Mouse (Mus musculus): Measurements from ENCODE around the gene Prr22. TPM values are rescaled to one million over a fixed set of nuclear protein-coding genes. Genes with fewer than 3 reads are reported as not detected.

Gene Prr22
- total RNA-seq, 4 experiments from 2014 or later: 0.68 to 1.8 (median 1.6) TPM

- DNase-seq (ENCODE audit: low spot score in 2 of 2): no peak
Observed at GRCm38 (mm10) chr17:56804952-56805351, 34.9 kb downstream of the Prr22 start.

GRCm38 (mm10) chr17:56805784-56806183, 35.7 kb downstream of the Prr22 start:
- no peak for DNase-seq (ENCODE audit: low spot score in 2 of 2)

GRCm38 (mm10) chr17:56808518-56808917, 38.5 kb downstream of the Prr22 start:
- peak; percentile 67 to 84 for DNase-seq (ENCODE audit: low spot score in 2 of 2)

- peak; percentile 81 to 82 for DNase-seq (ENCODE audit: low spot score in 2 of 2)
Observed at GRCm38 (mm10) chr17:56810245-56810644, 40.2 kb downstream of the Prr22 start.

- DNase-seq (ENCODE audit: low spot score in 2 of 2): peak; percentile 88
Observed at GRCm38 (mm10) chr17:56814316-56815056, 44.4 kb downstream of the Prr22 start.

- DNase-seq (ENCODE audit: low spot score in 2 of 2): no peak
Observed at GRCm38 (mm10) chr17:56815057-56815345, 45.0 kb downstream of the Prr22 start.

- DNase-seq (ENCODE audit: low spot score in 2 of 2): no peak
Observed at GRCm38 (mm10) chr17:56818067-56818636, 48.1 kb downstream of the Prr22 start.

GRCm38 (mm10) chr17:56819032-56819545, 49.0 kb downstream of the Prr22 start:
- no peak for DNase-seq (ENCODE audit: low spot score in 2 of 2)

GRCm38 (mm10) chr17:56819694-56820111, 49.7 kb downstream of the Prr22 start:
- DNase-seq (ENCODE audit: low spot score in 2 of 2): peak; percentile 52

Other genes with a start within 250 kb of the Prr22 start
- gene Gm20219, start 215.9 kb upstream of the Prr22 start, total RNA-seq (2022): 1 to 10 TPM in 3 of 4 experiments, under 1 TPM in 1; 0.71 to 5.3 (median 3.7) TPM
- gene Safb2, start 185.7 kb upstream of the Prr22 start, total RNA-seq (2022): 100 to 1,000 TPM; 122 to 182 (median 154) TPM
- 100 to 1,000 TPM; 149 to 168 (median 159) TPM for gene Safb, start 185.4 kb upstream of the Prr22 start, total RNA-seq (2022)
- 100 to 1,000 TPM; 138 to 161 (median 146) TPM for gene 2410015M20Rik, start 160.5 kb upstream of the Prr22 start, total RNA-seq (2022)
- 100 to 1,000 TPM; 286 to 457 (median 374) TPM for gene Rpl36, start 156.8 kb upstream of the Prr22 start, total RNA-seq (2022)
- gene Lonp1, start 143.4 kb upstream of the Prr22 start, total RNA-seq (2022): 10 to 100 TPM; 56.0 to 64.2 (median 59.3) TPM
- 1 to 10 TPM in 2 of 4 experiments, under 1 TPM in 2; 0.48 to 1.8 (median 1.2) TPM for gene Catsperd, start 142.1 kb upstream of the Prr22 start, total RNA-seq (2022)
- 10 to 100 TPM; 89.0 to 93.5 (median 93.0) TPM for gene Ranbp3, start 97.0 kb upstream of the Prr22 start, total RNA-seq (2022)
- gene Ndufa11, start 52.5 kb upstream of the Prr22 start, total RNA-seq (2022): 100 to 1,000 TPM; 161 to 224 (median 198) TPM
- 10 to 100 TPM; 10.3 to 15.4 (median 12.5) TPM for gene Vmac, start 52.2 kb upstream of the Prr22 start, total RNA-seq (2022)
- gene Nrtn, start 12.7 kb upstream of the Prr22 start, total RNA-seq (2022): 1 to 10 TPM; 2.3 to 3.3 (median 2.6) TPM
- 10 to 100 TPM; 65.0 to 75.5 (median 71.4) TPM for gene Dus3l, start 5.5 kb upstream of the Prr22 start, total RNA-seq (2022)
- gene Rfx2, start 60.8 kb downstream of the Prr22 start, total RNA-seq (2022): 1 to 10 TPM; 4.3 to 6.0 (median 5.0) TPM
- not detected for gene Acsbg2, start 104.2 kb downstream of the Prr22 start, total RNA-seq (2022)
- under 1 TPM in 3 of 4 experiments, not detected in 1; 0.20 to 0.35 (median 0.27) TPM for gene 1700061G19Rik, start 105.2 kb downstream of the Prr22 start, total RNA-seq (2022)
- 10 to 100 TPM; 73.9 to 92.9 (median 80.6) TPM for gene Mllt1, start 165.2 kb downstream of the Prr22 start, total RNA-seq (2022)
- not detected for gene Acer1, start 211.9 kb downstream of the Prr22 start, total RNA-seq (2022)
- gene Clpp, start 220.1 kb downstream of the Prr22 start, total RNA-seq (2022): 10 to 100 TPM; 60.9 to 70.6 (median 66.6) TPM
- 10 to 100 TPM; 24.3 to 29.5 (median 25.4) TPM for gene Alkbh7, start 227.1 kb downstream of the Prr22 start, total RNA-seq (2022)
- gene Pspn, start 229.8 kb downstream of the Prr22 start, total RNA-seq (2022): under 1 TPM in 1 of 4 experiments, not detected in 3; 0.82 TPM
- gene Gtf2f1, start 241.0 kb downstream of the Prr22 start, total RNA-seq (2022): 10 to 100 TPM; 57.0 to 64.0 (median 61.5) TPM
- gene Gm17949, start 241.2 kb downstream of the Prr22 start, total RNA-seq (2022): under 1 TPM in 2 of 4 experiments, not detected in 2; 0.45 to 0.57 TPM

Measured in layer of hippocampus, adult 8-10 months (tissue).